Mouse (Mus musculus): ENCODE results near the gene Olfr876. TPM values are rescaled to one million over a fixed set of nuclear protein-coding genes. Genes with fewer than 3 reads are reported as not detected.
"Not testable (repeated sequence)": the region's sequence is repeated elsewhere in the genome, so short reads cannot be mapped to it uniquely, and the experiment has no call there.

The Olfr876 gene
- not detected in 2 replicates for total RNA-seq (2014; rRNA removed)
- not detected in 2 replicates for polyA plus RNA-seq (2015; fragmentation: Nextera tagmentation; extraction: Ambion mirVana)

DNA sequence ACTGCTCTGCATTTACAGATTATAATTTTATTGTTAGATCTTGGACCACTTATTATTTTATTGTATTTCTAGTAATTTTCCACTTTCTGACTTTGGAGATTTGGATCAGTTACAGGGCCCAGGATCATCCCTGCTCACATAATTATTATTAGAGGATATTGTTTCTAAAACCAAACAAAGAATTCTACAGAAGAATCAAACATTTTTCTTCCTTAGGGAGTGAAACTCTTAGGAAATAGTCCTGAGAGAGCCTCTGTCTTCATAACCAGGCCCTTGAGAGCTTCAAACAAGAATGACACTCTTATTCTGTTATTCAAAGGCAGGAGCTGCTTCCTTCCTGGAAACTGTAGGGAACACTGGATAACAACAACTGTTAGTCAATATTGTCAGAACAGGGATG lies at the start of gene Olfr876:
Gene Olfr876, plus strand, starts transcription at position 301 of the 400 bp plus-strand sequence.
- Histone ChIP-seq H3K4me1 (ENCODE audit: insufficient read depth) (no peaks in the 10 kb centered on the region), H3K36me3 (ENCODE audit: insufficient read depth) (no peaks in the 10 kb centered on the region), H3K27ac (ENCODE audit: low read depth, low read length) (no peak within 1 kb of the TSS), H3K4me3 (ENCODE audit: low read depth, low read length) (no peak within 1 kb of the TSS), H3K9me3 (ENCODE audit: low read length) (no peaks in the 10 kb centered on the region), H3K4me2 (ENCODE audit: low read depth) (no peak within 1 kb of the TSS), H3K27me3 (ENCODE audit: insufficient read depth, low read length) (no peaks in the 10 kb centered on the region), H3K9ac (no peak within 1 kb of the TSS)
- no peak for DNase-seq
- no peak for ATAC-seq
- no peak for TF ChIP-seq CTCF (IDR thresholded peaks at IDR 0.05; ENCODE audit: low read depth)

DNA sequence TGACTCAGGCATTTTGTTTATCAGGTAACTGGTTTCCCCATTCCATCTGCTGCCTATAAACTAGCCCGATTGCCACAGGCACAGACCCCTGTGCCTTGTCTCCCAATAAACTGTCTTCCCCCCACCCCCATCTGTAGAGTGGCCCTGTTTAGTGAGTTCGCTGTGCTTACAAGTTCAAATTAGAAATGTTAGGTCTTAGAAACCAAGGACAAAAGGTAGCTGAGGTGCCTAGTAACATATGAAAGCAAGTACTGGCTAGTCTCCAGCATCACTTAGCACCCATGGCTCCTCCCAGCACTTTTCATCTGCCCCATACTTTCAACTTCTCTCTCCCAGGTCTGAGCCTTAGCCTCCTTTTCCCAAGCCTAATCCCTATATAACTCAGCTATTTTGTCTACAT lies 41.1 kb upstream of the Olfr876 start:
- Histone ChIP-seq H3K27ac (ENCODE audit: low read depth, low read length) (no peak overlapping the region), H3K36me3 (ENCODE audit: insufficient read depth) (no peaks in the 10 kb centered on the region), H3K27me3 (ENCODE audit: insufficient read depth, low read length) (no peaks in the 10 kb centered on the region), H3K4me3 (ENCODE audit: low read depth, low read length) (no peak overlapping the region), H3K4me2 (ENCODE audit: low read depth) (no peak overlapping the region), H3K4me1 (ENCODE audit: insufficient read depth) (no peaks in the 10 kb centered on the region), H3K9ac (no peak overlapping the region), H3K9me3 (ENCODE audit: low read length) (no peaks in the 10 kb centered on the region)
- no peak for TF ChIP-seq CTCF (IDR thresholded peaks at IDR 0.05; ENCODE audit: low read depth)
- ATAC-seq (peak; percentile 62), DNase-seq (no peak)
- 40% methylated on average over 2 of the region's 2 CpGs for WGBS

DNA sequence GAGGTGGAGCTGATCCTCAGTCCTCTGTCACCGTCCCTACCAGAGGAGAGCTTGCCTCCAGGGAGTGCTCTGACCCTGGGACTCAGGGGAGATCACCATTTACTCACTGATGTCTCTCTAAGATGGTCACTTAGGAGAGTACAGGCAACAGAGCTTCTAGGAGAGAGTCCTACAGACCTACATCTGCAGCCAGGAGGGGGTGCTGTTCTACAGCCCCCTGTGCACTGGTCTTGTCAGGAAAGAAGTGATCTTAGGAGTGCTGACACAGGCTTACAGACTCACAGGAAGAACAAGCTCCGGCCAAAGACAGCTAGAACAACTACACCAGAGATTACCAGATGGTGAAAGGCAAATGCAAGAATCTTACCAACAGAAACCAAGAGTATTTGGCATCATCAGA lies 40.3 kb upstream of the Olfr876 start:
- Histone ChIP-seq H3K36me3 (ENCODE audit: insufficient read depth) (no peaks in the 10 kb centered on the region), H3K9ac (no peak overlapping the region), H3K9me3 (ENCODE audit: low read length) (no peaks in the 10 kb centered on the region), H3K27ac (ENCODE audit: low read depth, low read length) (no peak overlapping the region), H3K4me1 (ENCODE audit: insufficient read depth) (no peaks in the 10 kb centered on the region), H3K27me3 (ENCODE audit: insufficient read depth, low read length) (no peaks in the 10 kb centered on the region), H3K4me2 (ENCODE audit: low read depth) (no peak overlapping the region), H3K4me3 (ENCODE audit: low read depth, low read length) (no peak overlapping the region)
- ATAC-seq (no peak), DNase-seq (no peak)
- WGBS = 58% methylated on average over 2 of the region's 2 CpGs
- TF ChIP-seq CTCF (IDR thresholded peaks at IDR 0.05; ENCODE audit: low read depth) = no peak

DNA sequence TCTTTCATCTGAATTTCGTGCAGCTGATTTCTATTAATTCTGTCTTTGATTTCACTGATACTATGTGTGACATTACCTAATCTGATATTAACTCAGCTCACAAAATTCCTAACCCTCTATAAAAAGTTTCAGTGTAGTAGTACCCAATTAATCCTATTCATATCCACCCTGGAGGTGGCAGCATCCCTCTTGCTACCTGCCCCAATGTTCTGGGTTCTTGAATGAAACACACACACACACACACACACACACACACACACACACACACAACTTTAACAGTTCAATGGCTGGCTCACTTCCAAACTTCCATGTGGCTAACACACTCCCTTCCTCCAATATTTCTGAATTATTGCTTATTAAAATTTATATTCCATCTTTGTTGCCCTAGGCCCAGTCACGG lies 32.2 kb upstream of the Olfr876 start:
- no peak overlapping the region for H3K4me3 ChIP-seq (ENCODE audit: low read depth, low read length)
- no peaks in the 10 kb centered on the region for H3K27me3 ChIP-seq (ENCODE audit: insufficient read depth, low read length)
- H3K9ac ChIP-seq = no peak overlapping the region
- TF ChIP-seq CTCF (IDR thresholded peaks at IDR 0.05; ENCODE audit: low read depth) = no peak
- H3K36me3 ChIP-seq (ENCODE audit: insufficient read depth) = no peaks in the 10 kb centered on the region
- 69% methylated on average over 2 of the region's 2 CpGs for WGBS
- H3K4me1 ChIP-seq (ENCODE audit: insufficient read depth) = no peaks in the 10 kb centered on the region
- DNase-seq (no peak), ATAC-seq (no peak)
- no peak overlapping the region for H3K27ac ChIP-seq (ENCODE audit: low read depth, low read length)
- no peak overlapping the region for H3K4me2 ChIP-seq (ENCODE audit: low read depth)
- no peaks in the 10 kb centered on the region for H3K9me3 ChIP-seq (ENCODE audit: low read length)

DNA sequence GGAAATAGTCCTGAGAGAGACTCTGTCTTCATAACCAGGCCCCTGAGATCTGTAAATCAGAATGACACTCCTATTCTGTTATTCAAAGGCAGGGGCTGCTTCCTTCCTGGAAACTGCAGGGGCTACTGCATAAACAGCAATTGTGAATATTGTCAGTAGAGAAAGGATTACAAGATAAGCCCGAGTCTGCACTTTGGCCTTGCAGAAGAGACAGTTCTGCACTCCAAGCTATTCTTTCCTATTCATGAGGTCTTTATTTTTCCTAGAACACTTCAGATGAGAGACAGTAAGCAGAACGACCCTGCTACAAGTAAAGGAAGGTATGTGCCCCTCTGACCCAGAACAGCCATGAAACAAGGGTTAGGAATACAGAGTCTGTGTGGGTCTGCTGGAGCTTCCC lies 31.1 kb upstream of the Olfr876 start, which contains the start of gene Olfr875:
Gene Olfr875, plus strand, starts transcription at position 99 of the 400 bp plus-strand sequence.
- Histone ChIP-seq H3K27me3 (ENCODE audit: insufficient read depth, low read length) (no peaks in the 10 kb centered on the region), H3K9me3 (ENCODE audit: low read length) (no peaks in the 10 kb centered on the region), H3K9ac (no peak within 1 kb of the TSS), H3K4me1 (ENCODE audit: insufficient read depth) (no peaks in the 10 kb centered on the region), H3K4me2 (ENCODE audit: low read depth) (no peak within 1 kb of the TSS), H3K36me3 (ENCODE audit: insufficient read depth) (no peaks in the 10 kb centered on the region), H3K4me3 (ENCODE audit: low read depth, low read length) (no peak within 1 kb of the TSS), H3K27ac (ENCODE audit: low read depth, low read length) (no peak within 1 kb of the TSS)
- ATAC-seq (no peak), DNase-seq (no peak)
- WGBS = 38% methylated on average over 2 of the region's 2 CpGs
- no peak for TF ChIP-seq CTCF (IDR thresholded peaks at IDR 0.05; ENCODE audit: low read depth)

DNA sequence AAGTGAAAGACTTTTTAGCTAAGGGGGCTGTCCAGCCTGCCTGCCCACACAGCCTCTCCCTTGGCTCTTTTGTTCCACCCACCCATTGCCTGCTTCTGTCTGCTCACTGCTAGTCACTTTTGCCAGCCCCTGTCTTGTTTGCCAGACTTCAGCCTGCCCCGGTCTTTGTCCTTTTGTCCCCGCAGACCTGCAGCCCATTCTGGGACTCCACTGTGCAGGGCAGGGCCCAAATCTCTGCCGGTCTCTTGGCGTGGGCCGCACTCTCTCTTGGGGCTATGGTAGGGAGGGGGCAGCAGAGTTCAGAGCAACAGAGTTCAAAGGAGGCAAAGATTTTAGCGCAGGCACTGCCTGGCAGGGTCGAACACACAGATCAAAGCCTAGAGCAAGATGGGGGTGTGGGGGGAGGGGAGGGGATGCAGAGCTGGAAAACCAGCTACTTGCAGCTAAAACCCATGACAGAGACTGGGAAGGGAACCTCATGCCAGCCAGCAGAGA lies 20.0 kb upstream of the Olfr876 start:
- Histone ChIP-seq H3K4me1 (ENCODE audit: insufficient read depth) (peaks cover 5% of the 10 kb centered on the region; the same call in 1 of the 2 replicates), H3K4me3 (ENCODE audit: low read depth, low read length) (peak overlapping the region; percentile 19; the same call in 1 of the 2 replicates), H3K27me3 (ENCODE audit: insufficient read depth, low read length) (no peaks in the 10 kb centered on the region), H3K27ac (ENCODE audit: low read depth, low read length) (peak overlapping the region; percentile 50), H3K4me2 (ENCODE audit: low read depth) (peak overlapping the region; percentile 40), H3K36me3 (ENCODE audit: insufficient read depth) (no peaks in the 10 kb centered on the region), H3K9me3 (ENCODE audit: low read length) (no peaks in the 10 kb centered on the region), H3K9ac (peak overlapping the region; percentile 33)
- DNase-seq = peak; percentile 59
- no peak for TF ChIP-seq CTCF (IDR thresholded peaks at IDR 0.05; ENCODE audit: low read depth)
- WGBS = 1% methylated on average over 7 of the region's 7 CpGs
- peak; percentile 89 for ATAC-seq

DNA sequence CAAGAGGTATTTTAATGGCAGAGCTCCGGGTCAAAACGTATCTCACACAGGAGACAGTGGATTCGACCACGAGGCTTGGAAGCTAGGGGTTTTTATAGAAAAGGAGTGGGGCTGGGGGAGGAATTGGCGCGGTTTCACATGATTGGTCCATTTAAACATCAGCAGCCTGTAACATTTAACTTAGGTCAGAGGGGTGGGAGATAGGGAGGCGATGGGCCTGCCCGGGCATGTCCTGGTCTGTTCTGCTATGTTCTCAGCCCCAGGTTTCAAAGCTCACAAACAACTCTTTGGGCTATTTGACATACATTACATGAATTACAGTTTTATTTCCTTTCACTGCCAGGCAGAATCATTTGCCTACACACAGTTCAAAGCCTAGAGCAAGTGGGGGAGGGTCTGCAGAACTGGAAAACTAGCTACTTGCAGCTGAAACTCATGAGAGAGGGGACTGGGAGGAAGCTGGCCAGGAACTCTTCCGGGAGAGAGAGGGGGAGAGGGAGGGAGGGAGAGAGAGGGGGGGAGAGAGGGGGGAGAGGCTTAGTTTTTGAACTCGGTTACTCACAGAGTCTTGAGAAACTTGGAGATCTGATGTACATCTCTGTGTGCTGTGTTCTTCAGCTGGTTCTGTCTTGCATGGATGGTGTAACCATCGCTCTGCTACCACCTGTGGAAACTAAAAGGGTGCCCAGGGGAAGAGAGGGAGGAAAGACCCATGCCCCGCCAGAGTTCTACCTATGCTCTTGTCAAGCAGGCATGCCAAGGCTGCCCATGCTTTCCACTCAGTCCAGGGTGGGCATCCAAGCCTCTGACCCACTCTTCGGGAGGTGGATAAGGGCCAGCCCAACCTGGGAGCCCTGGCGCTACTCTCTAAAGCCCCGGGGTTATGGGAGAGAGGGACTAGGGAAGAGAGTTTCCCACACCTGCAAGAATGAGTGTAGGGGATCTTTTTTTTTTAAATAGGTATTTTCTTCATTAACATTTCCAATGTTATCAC lies 19.1 kb upstream of the Olfr876 start:
- WGBS = 51% methylated on average over 11 of the region's 15 CpGs
- H3K9ac ChIP-seq; H3K9me3 ChIP-seq (ENCODE audit: low read length); H3K27me3 ChIP-seq (ENCODE audit: insufficient read depth, low read length); H3K4me1 ChIP-seq (ENCODE audit: insufficient read depth); H3K36me3 ChIP-seq (ENCODE audit: insufficient read depth); H3K27ac ChIP-seq (ENCODE audit: low read depth, low read length): not testable (repeated sequence)
- 0 out of 2 replicates have a peak overlapping the region, but pooled peaks have one; percentile 19 for H3K4me3 ChIP-seq (ENCODE audit: low read depth, low read length)
- peak; percentile 58 for ATAC-seq
- peak overlapping the region; percentile 40 for H3K4me2 ChIP-seq (ENCODE audit: low read depth)
- DNase-seq = peak; percentile 21

Measured in forebrain, postnatal 0 days (tissue).